Mouse (Mus musculus) ZHBTc4 (cell line): ENCODE data around the gene Prl2b1.

Source experiments
- DNase-seq: peaks from one replicate; pipeline ENCODE4 v3.0.0-alpha.2; 2011; ENCODE audit warnings: low read depth, low spot score

The Prl2b1 gene

GRCm38 (mm10) chr13:27390746-27391145 lies at the start of gene Prl2b1:
Prl2b1 (minus strand) TSS chr13:27390846.
- no peak for DNase-seq

DNA sequence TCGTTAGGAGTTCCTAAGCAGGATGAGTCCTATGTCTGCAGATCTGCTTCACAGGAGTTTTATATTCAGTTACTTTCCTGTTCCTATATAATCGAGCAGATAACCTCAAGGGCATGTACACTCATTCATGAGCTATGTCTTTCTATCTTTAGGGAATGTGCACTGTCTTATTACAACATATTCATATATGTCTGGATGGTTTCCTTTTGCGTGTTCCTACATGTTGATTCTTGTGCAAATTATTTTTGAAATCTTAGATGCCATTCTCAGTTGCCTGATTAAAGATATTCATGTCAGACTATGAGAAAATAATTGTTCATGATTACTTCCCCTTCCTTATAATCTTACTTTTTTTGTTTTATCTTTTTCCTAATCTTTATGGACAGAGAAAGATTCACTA lies 47.9 kb upstream of the Prl2b1 start, which contains the start of gene Prl8a6:
Prl8a6 (minus strand) TSS at position 101 of the 400 bp plus-strand sequence.
- no peak for DNase-seq

GRCm38 (mm10) chr13:27433159-27433558 lies 42.5 kb upstream of the Prl2b1 start:
- DNase-seq: no peak

- no peak for DNase-seq
These were observed 23.0 kb upstream of the Prl2b1 start for GRCm38 (mm10) chr13:27413640-27414039.

DNA sequence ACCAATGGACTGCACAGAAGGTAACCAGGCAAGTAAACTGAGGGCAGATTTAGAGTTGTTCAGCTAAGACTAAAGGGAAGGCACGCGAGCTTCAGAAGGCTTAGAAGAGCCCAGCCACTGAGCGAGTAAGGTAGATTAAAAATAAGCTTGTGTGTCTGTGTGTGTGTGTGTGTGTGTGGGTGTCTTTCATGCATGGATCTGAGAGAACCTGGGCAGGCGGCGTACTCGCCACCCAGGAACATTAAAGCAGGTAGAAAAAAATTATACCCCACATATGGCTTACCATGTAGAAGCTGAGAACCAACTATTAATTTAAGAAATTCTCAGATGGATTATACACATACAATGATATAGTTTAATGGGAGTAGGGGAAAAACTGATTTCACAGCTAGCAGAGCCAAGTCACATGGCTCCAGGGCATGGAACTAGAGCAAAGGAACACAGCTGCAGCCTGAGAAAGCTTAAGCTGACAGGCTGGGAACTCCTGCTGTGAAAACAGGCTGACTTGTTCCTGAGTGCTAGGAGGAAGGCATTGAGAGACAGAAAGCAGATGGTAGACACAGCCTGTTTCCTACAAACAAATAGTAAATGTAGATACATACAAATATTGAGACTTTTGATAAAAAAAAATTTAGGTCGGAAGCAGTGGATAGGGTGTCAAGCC lies 8.5 kb upstream of the Prl2b1 start:
- DNase-seq: peak; percentile 6

DNA sequence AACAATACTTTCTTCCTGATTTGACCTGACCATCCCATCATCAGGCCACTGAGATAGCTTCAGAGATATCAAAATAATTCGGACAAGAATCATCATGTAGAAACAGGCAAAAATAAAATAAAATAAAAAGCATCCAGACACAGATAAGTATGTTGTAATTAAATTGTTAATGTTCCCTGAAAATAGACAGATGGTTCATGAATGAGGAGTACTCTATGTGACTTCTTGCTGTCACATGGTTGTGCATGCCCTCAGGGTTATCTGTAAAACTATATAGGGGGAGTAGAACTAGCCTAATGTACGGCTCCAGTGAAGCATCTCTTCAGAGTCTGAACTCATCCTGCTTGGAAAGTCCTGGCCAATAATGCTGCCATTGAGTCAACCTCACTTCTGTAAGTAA lies 45.3 kb downstream of the Prl2b1 start, which contains the start of gene Prl8a2:
Prl8a2 (plus strand) TSS at position 301 of the 400 bp plus-strand sequence.
- no peak for DNase-seq

GRCm38 (mm10) chr13:27342733-27343275 lies 47.8 kb downstream of the Prl2b1 start:
- no peak for DNase-seq

GRCm38 (mm10) chr13:27334989-27335388 lies 55.7 kb downstream of the Prl2b1 start:
- no peak for DNase-seq
